Mouse (Mus musculus): Measurements from ENCODE around the gene Adgrg5. TPM values are rescaled to one million over a fixed set of nuclear protein-coding genes. Genes with fewer than 3 reads are reported as not detected.

Gene Adgrg5
- polyA plus RNA-seq, 1 experiment = 40.5 TPM

GRCm38 (mm10) chr8:94991454-94991994, 68.0 kb downstream of the Adgrg5 start:
- Histone ChIP-seq H3K4me3 (ENCODE audit: control insufficient read depth, insufficient read depth, low read length) (no peak overlapping the region), H3K27ac (ENCODE audit: control insufficient read depth, insufficient read depth, low read length) (no peak overlapping the region; the same call in 1 of the 2 replicates), H3K4me1 (replicated peaks; ENCODE audit: control insufficient read depth, insufficient read depth, low read length) (peaks cover 79% of the 10 kb centered on the region), H3K27me3 (ENCODE audit: control insufficient read depth, insufficient read depth, low read length) (no peaks in the 10 kb centered on the region), H3K36me3 (ENCODE audit: control insufficient read depth, insufficient read depth, low read length) (no peaks in the 10 kb centered on the region)
- TF ChIP-seq POLR2A (IDR thresholded peaks at IDR 0.05; ENCODE audit: control insufficient read depth, extremely low read depth, insufficient read depth, low read length, poor library complexity) (no peak), CTCF (IDR thresholded peaks at IDR 0.05; ENCODE audit: borderline replicate concordance, control insufficient read depth, extremely low read depth, insufficient read depth, low read length, poor library complexity) (no peak)
- WGBS = 63% methylated on average over 9 of the region's 9 CpGs
- DNase-seq = no peak

GRCm38 (mm10) chr8:94992010-94992409, 68.5 kb downstream of the Adgrg5 start:
- Histone ChIP-seq H3K27ac (ENCODE audit: control insufficient read depth, insufficient read depth, low read length) (no peak overlapping the region; the same call in 1 of the 2 replicates), H3K36me3 (ENCODE audit: control insufficient read depth, insufficient read depth, low read length) (no peaks in the 10 kb centered on the region), H3K27me3 (ENCODE audit: control insufficient read depth, insufficient read depth, low read length) (no peaks in the 10 kb centered on the region), H3K4me3 (ENCODE audit: control insufficient read depth, insufficient read depth, low read length) (no peak overlapping the region), H3K4me1 (replicated peaks; ENCODE audit: control insufficient read depth, insufficient read depth, low read length) (peaks cover 74% of the 10 kb centered on the region)
- 42% methylated on average over 4 of the region's 4 CpGs for WGBS
- DNase-seq = no peak
- TF ChIP-seq POLR2A (IDR thresholded peaks at IDR 0.05; ENCODE audit: control insufficient read depth, extremely low read depth, insufficient read depth, low read length, poor library complexity) = no peak
- TF ChIP-seq CTCF (IDR thresholded peaks at IDR 0.05; ENCODE audit: borderline replicate concordance, control insufficient read depth, extremely low read depth, insufficient read depth, low read length, poor library complexity) = no peak

- TF ChIP-seq CTCF (IDR thresholded peaks at IDR 0.05; ENCODE audit: borderline replicate concordance, control insufficient read depth, extremely low read depth, insufficient read depth, low read length, poor library complexity) (no peak), POLR2A (IDR thresholded peaks at IDR 0.05; ENCODE audit: control insufficient read depth, extremely low read depth, insufficient read depth, low read length, poor library complexity) (no peak)
- Histone ChIP-seq H3K36me3 (ENCODE audit: control insufficient read depth, insufficient read depth, low read length) (no peaks in the 10 kb centered on the region), H3K4me1 (replicated peaks; ENCODE audit: control insufficient read depth, insufficient read depth, low read length) (peaks cover 69% of the 10 kb centered on the region), H3K4me3 (ENCODE audit: control insufficient read depth, insufficient read depth, low read length) (no peak overlapping the region), H3K27me3 (ENCODE audit: control insufficient read depth, insufficient read depth, low read length) (no peaks in the 10 kb centered on the region), H3K27ac (ENCODE audit: control insufficient read depth, insufficient read depth, low read length) (no peak overlapping the region; the same call in 1 of the 2 replicates)
- no peak for DNase-seq
- 74% methylated on average over 5 of the region's 5 CpGs for WGBS
Measured at GRCm38 (mm10) chr8:94992534-94992933, 69.0 kb downstream of the Adgrg5 start.

Other genes with a start within 250 kb of the Adgrg5 start
- gene Pllp, start 227.4 kb upstream of the Adgrg5 start, polyA plus RNA-seq (2012; rRNA removed) = 1.2 and 2.2 TPM in 2 replicates
- 109 and 122 TPM in 2 replicates for gene Ccl22, start 178.1 kb upstream of the Adgrg5 start, polyA plus RNA-seq (2012; rRNA removed)
- gene Cx3cl1, start 151.7 kb upstream of the Adgrg5 start, polyA plus RNA-seq (2012; rRNA removed) = 31.0 and 33.8 TPM in 2 replicates
- 8.0 and 15.7 TPM in 2 replicates for gene Ccl17, start 113.2 kb upstream of the Adgrg5 start, polyA plus RNA-seq (2012; rRNA removed)
- gene Coq9, start 85.4 kb upstream of the Adgrg5 start, polyA plus RNA-seq (2012; rRNA removed) = 166 and 176 TPM in 2 replicates
- gene Ciapin1, start 85.3 kb upstream of the Adgrg5 start, polyA plus RNA-seq (2012; rRNA removed) = 49.2 and 53.5 TPM in 2 replicates
- 146 and 160 TPM in 2 replicates for gene Polr2c, start 66.2 kb upstream of the Adgrg5 start, polyA plus RNA-seq (2012; rRNA removed)
- gene Dok4, start 47.4 kb upstream of the Adgrg5 start, polyA plus RNA-seq (2012; rRNA removed) = 3.1 and 4.9 TPM in 2 replicates
- gene Ccdc102a, start 5.6 kb upstream of the Adgrg5 start, polyA plus RNA-seq (2012; rRNA removed) = 6.8 and 7.2 TPM in 2 replicates
- 146 and 166 TPM in 2 replicates for gene Adgrg1, start 51.1 kb downstream of the Adgrg5 start, polyA plus RNA-seq (2012; rRNA removed)
- gene Adgrg3, start 94.0 kb downstream of the Adgrg5 start, polyA plus RNA-seq (2012; rRNA removed) = 27.0 and 32.0 TPM in 2 replicates
- 2.6 and 2.7 TPM in 2 replicates for gene Drc7, start 131.4 kb downstream of the Adgrg5 start, polyA plus RNA-seq (2012; rRNA removed)
- gene Katnb1, start 157.5 kb downstream of the Adgrg5 start, polyA plus RNA-seq (2012; rRNA removed) = 38.4 and 41.6 TPM in 2 replicates

Measured in thymus, adult 2 months (tissue).